14 mouse cellular contexts compared by ENCODE assay signal in the genomic region with DNA sequence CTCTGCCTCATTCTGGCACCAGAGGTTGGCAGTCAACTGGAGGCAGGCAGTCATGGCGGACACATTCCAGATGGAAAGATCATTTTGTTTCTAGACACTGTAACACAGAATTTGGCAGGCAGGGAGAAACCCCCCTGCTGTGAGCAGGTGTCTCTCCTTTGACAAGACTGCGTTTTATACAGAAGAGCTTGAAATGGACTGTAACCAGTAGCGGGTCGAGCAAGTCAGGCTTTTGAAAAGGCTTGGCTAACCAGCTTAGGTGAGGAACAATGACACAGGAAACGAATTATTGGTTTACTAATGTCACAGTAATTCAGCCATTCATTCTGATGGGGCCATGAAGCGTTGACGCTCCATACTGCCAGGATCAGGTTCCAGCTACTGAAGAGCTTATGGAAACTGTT.
A peak's percentile ranks its signal among the peaks of the same experiment; 100 is the strongest.
DNase-seq lines count a peak whose midpoint lies in the region; ATAC-seq and TF ChIP-seq lines count a peak whose summit lies in the region.
"Had no signal": no experiment of that assay in that cellular context is flagged by ENCODE, and none has a peak within 500 bp of the region (broad histone marks: within the 10 kb centered on the region; RNA-seq: fewer than 3 reads in every experiment).

No protein-coding gene starts in this region.

- H3K27me3 ChIP-seq in hindbrain, embryonic 13.5 days = no peaks in the 10 kb centered on the region
- H3K27me3 ChIP-seq in hindbrain, embryonic 12.5 days = no peaks in the 10 kb centered on the region
- no peaks in the 10 kb centered on the region for H3K27me3 ChIP-seq in midbrain, embryonic 15.5 days (replicated peaks)
- no peaks in the 10 kb centered on the region for H3K27me3 ChIP-seq in kidney, embryonic 16.5 days (ENCODE audit: insufficient read depth, low read length)
- H3K27me3 ChIP-seq: stomach, embryonic 15.5 days had no signal

- no peak overlapping the region for H3K4me3 ChIP-seq in hindbrain, embryonic 13.5 days
- no peak overlapping the region for H3K4me3 ChIP-seq in hindbrain, embryonic 12.5 days
- no peak overlapping the region for H3K4me3 ChIP-seq in midbrain, embryonic 15.5 days
- no peak overlapping the region for H3K4me3 ChIP-seq in kidney, embryonic 16.5 days (ENCODE audit: low read length)
- no peak overlapping the region for H3K4me3 ChIP-seq in layer of hippocampus, adult 2 months
- H3K4me3 ChIP-seq: stomach, embryonic 15.5 days had no signal

- H3K9ac ChIP-seq in hindbrain, embryonic 13.5 days = no peak overlapping the region
- H3K9ac ChIP-seq in hindbrain, embryonic 12.5 days = no peak overlapping the region
- H3K9ac ChIP-seq in midbrain, embryonic 15.5 days = no peak overlapping the region
- no peak overlapping the region for H3K9ac ChIP-seq in kidney, embryonic 16.5 days (replicated peaks; ENCODE audit: low read length)
- H3K9ac ChIP-seq: stomach, embryonic 15.5 days had no signal

- no peaks in the 10 kb centered on the region for H3K9me3 ChIP-seq in hindbrain, embryonic 13.5 days
- H3K9me3 ChIP-seq in hindbrain, embryonic 12.5 days (replicated peaks) = no peaks in the 10 kb centered on the region
- H3K9me3 ChIP-seq in midbrain, embryonic 15.5 days = no peaks in the 10 kb centered on the region
- H3K9me3 ChIP-seq in kidney, embryonic 16.5 days (ENCODE audit: low read length) = no peaks in the 10 kb centered on the region
- H3K9me3 ChIP-seq: stomach, embryonic 15.5 days had no signal

- peak; percentile 61 for ATAC-seq in hindbrain, embryonic 13.5 days (ENCODE audit: low FRiP score)
- no peak for ATAC-seq in hindbrain, embryonic 12.5 days (ENCODE audit: low FRiP score)
- ATAC-seq in midbrain, embryonic 15.5 days (replicated peaks) = peak; percentile 54
- ATAC-seq in kidney, embryonic 16.5 days (ENCODE audit: low FRiP score, low TSS enrichment) = no peak

- TF ChIP-seq CTCF in layer of hippocampus, adult 2 months (conservative IDR thresholded peaks at IDR 0.05) = no peak

- DNase-seq in R1 (ENCODE audit: low read depth, low spot score) = peak; percentile 60
- DNase-seq in cerebellum, postnatal 14 days = peak; percentile 89 to 92
- DNase-seq in thymus, postnatal 4 days = no peak
- DNase-seq in layer of hippocampus, adult 2 months (ENCODE audit: low spot score in 2 of 2) = no peak
- DNase-seq: gastrocnemius, postnatal 14 days; heart, postnatal 10 days; kidney, postnatal 36 days; liver; lung, postnatal 36 days had no signal

- H3K27ac ChIP-seq in hindbrain, embryonic 13.5 days = 0 out of 2 replicates have a peak overlapping the region, but pooled peaks have one; percentile 9
- no peak overlapping the region for H3K27ac ChIP-seq in hindbrain, embryonic 12.5 days
- no peak overlapping the region for H3K27ac ChIP-seq in midbrain, embryonic 15.5 days
- no peak overlapping the region for H3K27ac ChIP-seq in kidney, embryonic 16.5 days (ENCODE audit: low read length)
- H3K27ac ChIP-seq in layer of hippocampus, adult 2 months = no peak overlapping the region
- H3K27ac ChIP-seq: stomach, embryonic 15.5 days had no signal

- 0 out of 2 replicates have a peak, but pooled peaks cover 3% of the 10 kb centered on the region for H3K4me1 ChIP-seq in hindbrain, embryonic 13.5 days (replicated peaks)
- peaks cover 4% of the 10 kb centered on the region; the same call in 1 of the 2 replicates for H3K4me1 ChIP-seq in hindbrain, embryonic 12.5 days
- 0 out of 2 replicates have a peak, but pooled peaks cover 4% of the 10 kb centered on the region for H3K4me1 ChIP-seq in midbrain, embryonic 15.5 days
- no peaks in the 10 kb centered on the region for H3K4me1 ChIP-seq in kidney, embryonic 16.5 days (ENCODE audit: insufficient read depth, low read length)
- H3K4me1 ChIP-seq: stomach, embryonic 15.5 days had no signal

- H3K4me2 ChIP-seq in hindbrain, embryonic 13.5 days = no peak overlapping the region
- H3K4me2 ChIP-seq in hindbrain, embryonic 12.5 days (replicated peaks) = no peak overlapping the region
- H3K4me2 ChIP-seq in midbrain, embryonic 15.5 days = no peak overlapping the region; the same call in 1 of the 2 replicates
- no peak overlapping the region for H3K4me2 ChIP-seq in kidney, embryonic 16.5 days (replicated peaks; ENCODE audit: low read depth, low read length)
- H3K4me2 ChIP-seq: stomach, embryonic 15.5 days had no signal

- H3K36me3 ChIP-seq in hindbrain, embryonic 13.5 days = no peaks in the 10 kb centered on the region
- no peaks in the 10 kb centered on the region for H3K36me3 ChIP-seq in hindbrain, embryonic 12.5 days
- no peaks in the 10 kb centered on the region for H3K36me3 ChIP-seq in midbrain, embryonic 15.5 days (replicated peaks)
- H3K36me3 ChIP-seq in kidney, embryonic 16.5 days (ENCODE audit: insufficient read depth, low read length) = no peaks in the 10 kb centered on the region
- H3K36me3 ChIP-seq: stomach, embryonic 15.5 days had no signal

- 42% methylated on average over 7 of the region's 7 CpGs for WGBS in hindbrain, embryonic 13.5 days
- 56% methylated on average over 7 of the region's 7 CpGs for WGBS in hindbrain, embryonic 12.5 days
- 17% methylated on average over 7 of the region's 7 CpGs for WGBS in midbrain, embryonic 15.5 days
- WGBS in kidney, embryonic 16.5 days = 59% methylated on average over 7 of the region's 7 CpGs

Comparison
In these comparisons a context has a peak if more than half of its experiments do, and no peak if none do; other contexts are left out.
1. ATAC-seq: peak in hindbrain, embryonic 13.5 days (single experiment) and midbrain, embryonic 15.5 days (single experiment); none in hindbrain, embryonic 12.5 days (single experiment) and kidney, embryonic 16.5 days (single experiment).
2. DNase-seq: peak in R1 (single experiment) and cerebellum, postnatal 14 days (2 of 2); none in thymus, postnatal 4 days (single experiment) and layer of hippocampus, adult 2 months (0 of 2).